Mouse (Mus musculus) left cerebral cortex, adult 2 months (tissue): Measurements from ENCODE around the gene Gdpd1. TPM values are rescaled to one million over a fixed set of nuclear protein-coding genes. Genes with fewer than 3 reads are reported as not detected.
"Not testable (repeated sequence)": the region's sequence is repeated elsewhere in the genome, so short reads cannot be mapped to it uniquely, and the experiment has no call there.

Experiments used
- DNase-seq, 2 experiments: peaks; one replicate each; pipeline ENCODE4 v3.0.0; 2021 to 2022; ENCODE audit warnings: low spot score in 2 of 2, mixed read lengths in 1 of 2; ENCODE audit errors: extremely low spot score in 1 of 2
- H3K27ac ChIP-seq: fragments of 200-600 bp; 2 replicates; pipeline ENCODE4 v1.8.1; 2022
- H3K4me3 ChIP-seq: fragments of 200-600 bp; 2 replicates; pipeline ENCODE4 v1.8.1; 2022
- CTCF ChIP-seq: fragments of 200-600 bp; IDR thresholded peaks from 2 replicates; pipeline ENCODE4 v1.8.1; 2022; ENCODE audit warnings: antibody characterized with exemption, mild to moderate bottlenecking, moderate library complexity
- intact Hi-C: fragments of 180-260 bp; cut with DNase I; formaldehyde crosslinking; loops from one replicate; pipeline ENCODE4 v1.15.1; 2025
- total RNA-seq, 2 experiments: library from RNA; stranded (reverse); gene quantifications; 2 replicates each; pipeline ENCODE4 v1.2.3; 2021

The Gdpd1 gene
- total RNA-seq, 2 experiments from 2014 or later = 40.1 to 42.4 TPM

GRCm38 (mm10) chr11:87073343-87073865, 458 bp downstream of the Gdpd1 start:
- peak; percentile 66 for TF ChIP-seq CTCF
- Histone ChIP-seq H3K27ac (peak overlapping the region; percentile 93), H3K4me3 (peak overlapping the region; percentile 88)
- intact Hi-C loops = no loop called here
- DNase-seq = peak; percentile 67 to 71

- Histone ChIP-seq H3K4me3 (no peak overlapping the region), H3K27ac (no peak overlapping the region)
- intact Hi-C loops = no loop called here
- no peak for TF ChIP-seq CTCF
- no peak for DNase-seq
Measured at GRCm38 (mm10) chr11:87062087-87062486, 11.8 kb downstream of the Gdpd1 start.

- no peak overlapping the region for H3K27ac ChIP-seq
- H3K4me3 ChIP-seq = no peak overlapping the region
- TF ChIP-seq CTCF = no peak
- no peak for DNase-seq
- intact Hi-C loops = no loop called here
Measured at GRCm38 (mm10) chr11:87060410-87060809, 13.5 kb downstream of the Gdpd1 start.

GRCm38 (mm10) chr11:87056286-87056685, 17.6 kb downstream of the Gdpd1 start:
- no peak for TF ChIP-seq CTCF
- no peak overlapping the region for H3K4me3 ChIP-seq
- H3K27ac ChIP-seq = no peak overlapping the region
- intact Hi-C loops = no loop called here
- DNase-seq = no peak

- H3K4me3 ChIP-seq = not testable (repeated sequence)
Measured at GRCm38 (mm10) chr11:87048900-87049299, 25.0 kb downstream of the Gdpd1 start.

GRCm38 (mm10) chr11:87046968-87047367, 26.9 kb downstream of the Gdpd1 start:
- intact Hi-C loops = no loop called here
- TF ChIP-seq CTCF = no peak
- no peak for DNase-seq
- H3K4me3 ChIP-seq = no peak overlapping the region
- no peak overlapping the region for H3K27ac ChIP-seq

More at GRCm38 (mm10) chr11:87048900-87049299, 25.0 kb downstream of the Gdpd1 start:
- intact Hi-C loops, DNase-seq, H3K27ac ChIP-seq: not testable (repeated sequence)

GRCm38 (mm10) chr11:87043052-87043451, 30.8 kb downstream of the Gdpd1 start:
- no peak for DNase-seq
- intact Hi-C loops = no loop called here

GRCm38 (mm10) chr11:87039307-87039963, 34.4 kb downstream of the Gdpd1 start:
- Histone ChIP-seq H3K27ac (no peak overlapping the region), H3K4me3 (no peak overlapping the region)
- no peak for TF ChIP-seq CTCF
- no peak for DNase-seq
- intact Hi-C loops = no loop called here

More at GRCm38 (mm10) chr11:87043052-87043451, 30.8 kb downstream of the Gdpd1 start:
- H3K4me3 ChIP-seq = no peak overlapping the region
- no peak for TF ChIP-seq CTCF
- no peak overlapping the region for H3K27ac ChIP-seq

- TF ChIP-seq CTCF = peak; percentile 32
- H3K27ac ChIP-seq = no peak overlapping the region
- DNase-seq = no peak
- intact Hi-C loops = no loop called here
- H3K4me3 ChIP-seq = no peak overlapping the region
Measured at GRCm38 (mm10) chr11:87036180-87036579, 37.7 kb downstream of the Gdpd1 start.

GRCm38 (mm10) chr11:87028212-87028611, 45.6 kb downstream of the Gdpd1 start:
- TF ChIP-seq CTCF = no peak
- DNase-seq = no peak
- intact Hi-C loops = no loop called here
- Histone ChIP-seq H3K4me3 (no peak overlapping the region), H3K27ac (no peak overlapping the region)

- intact Hi-C loops = no loop called here
- no peak for TF ChIP-seq CTCF
- no peak for DNase-seq
- Histone ChIP-seq H3K27ac (no peak overlapping the region), H3K4me3 (no peak overlapping the region)
Measured at GRCm38 (mm10) chr11:87026096-87026875, 47.6 kb downstream of the Gdpd1 start.

GRCm38 (mm10) chr11:87025351-87025750, 48.5 kb downstream of the Gdpd1 start:
- intact Hi-C loops = no loop called here
- TF ChIP-seq CTCF = no peak
- Histone ChIP-seq H3K4me3 (no peak overlapping the region), H3K27ac (no peak overlapping the region)
- no peak for DNase-seq

- intact Hi-C loops, H3K4me3 ChIP-seq, DNase-seq, H3K27ac ChIP-seq: not testable (repeated sequence)
Measured at GRCm38 (mm10) chr11:87023240-87023639, 50.6 kb downstream of the Gdpd1 start.
